Mouse (Mus musculus): ENCODE data around the gene Ranbp2. TPM values are rescaled to one million over a fixed set of nuclear protein-coding genes. Genes with fewer than 3 reads are reported as not detected.

Ranbp2 gene
- total RNA-seq (2023) = 100 to 1,000 TPM; 175 to 184 TPM

DNA sequence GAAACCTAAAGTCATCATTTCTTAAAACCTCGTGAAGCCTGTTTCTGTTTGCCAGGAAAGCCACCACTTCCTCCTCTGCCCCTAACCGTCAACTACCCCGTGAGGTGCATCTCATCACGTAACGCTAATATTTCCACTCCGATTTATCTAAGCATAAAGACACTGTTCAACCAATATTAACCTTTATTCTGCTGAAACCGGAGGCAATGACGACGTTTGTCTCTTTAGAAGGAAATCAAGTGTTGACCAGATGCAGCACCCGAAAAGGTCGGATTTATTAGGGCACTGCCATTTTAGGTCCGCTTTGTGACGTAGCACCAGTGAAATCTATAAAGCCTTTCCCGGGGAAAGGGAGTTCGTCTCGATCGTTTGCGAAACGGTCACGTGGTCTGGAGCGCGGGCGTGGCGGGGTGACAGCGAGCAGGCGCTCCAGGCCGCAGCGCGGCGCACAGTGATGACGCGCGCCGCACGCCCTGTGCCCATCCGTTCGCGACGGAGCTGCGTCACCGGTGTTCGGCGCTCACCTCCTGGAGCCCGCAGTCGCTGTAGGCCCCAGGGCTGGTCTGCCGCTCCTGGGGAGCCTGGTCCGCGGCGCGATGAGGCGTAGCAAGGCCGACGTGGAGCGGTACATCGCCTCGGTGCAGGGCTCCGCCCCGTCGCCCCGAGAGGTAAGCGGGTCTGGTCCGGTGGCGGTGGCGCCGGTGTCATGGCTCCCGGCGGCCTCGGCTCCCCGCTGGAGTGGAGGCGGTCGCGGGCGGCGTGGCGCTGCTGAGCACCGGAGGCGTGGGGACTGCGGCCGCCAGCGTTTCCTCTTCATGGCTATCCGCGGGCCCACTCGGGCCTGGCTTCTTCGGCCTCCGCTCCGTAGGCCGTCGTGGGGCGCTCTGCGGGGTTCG lies at the start of gene Ranbp2:
TSS of gene Ranbp2 (plus strand) at position 537 of the 896 bp plus-strand sequence.

DNA sequence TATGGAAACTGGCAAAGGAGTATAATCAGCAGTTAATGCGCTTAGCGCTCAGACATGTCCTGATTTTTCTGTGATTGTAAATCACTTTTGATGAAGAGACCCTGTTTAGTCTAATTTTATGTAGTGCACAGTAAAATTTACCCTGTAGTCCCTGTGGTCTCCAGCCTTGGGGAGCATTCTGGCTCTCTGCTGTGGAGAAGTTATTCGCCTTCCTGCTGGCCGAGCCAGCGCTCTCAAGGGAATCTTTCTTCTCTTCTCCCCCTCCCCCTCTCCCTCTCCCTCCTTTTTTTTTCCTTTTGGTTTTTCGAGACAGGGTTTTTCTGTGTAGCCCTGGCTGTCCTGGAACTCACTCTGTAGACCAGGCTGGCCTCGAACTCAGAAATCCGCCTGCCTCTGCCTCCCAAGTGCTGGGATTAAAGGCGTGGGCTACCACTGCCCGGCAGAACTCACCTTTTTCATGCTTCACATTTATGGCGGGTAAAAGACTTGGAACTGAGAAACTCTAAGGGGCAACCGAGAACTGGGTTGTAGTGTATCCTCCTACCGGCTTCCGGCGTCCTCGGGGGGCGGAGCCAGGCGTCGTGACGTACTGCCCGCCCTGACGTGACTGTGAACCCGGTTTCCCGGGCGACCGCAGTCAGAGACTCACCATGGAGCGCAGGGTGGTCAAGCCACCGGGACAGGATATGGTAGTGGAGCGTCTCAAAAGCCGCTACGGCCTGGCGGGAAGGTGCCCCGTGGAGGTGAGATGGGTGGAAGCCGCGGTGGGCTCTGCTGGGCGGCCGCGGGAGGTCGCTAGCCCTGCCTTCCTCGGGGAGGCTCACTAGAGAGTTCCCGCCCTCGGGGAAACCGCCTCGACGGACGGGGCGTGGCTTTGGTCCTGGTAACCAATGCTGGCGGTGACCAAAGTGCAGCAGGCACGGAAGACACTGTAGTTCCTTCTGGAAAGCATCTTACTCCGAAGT lies 50.9 kb downstream of the Ranbp2 start, which contains the start of gene Ccdc138:
TSS of gene Ccdc138 (plus strand) at position 629 of the 965 bp plus-strand sequence.

Other genes with a start within 250 kb of the Ranbp2 start
- not detected for gene AW822073, start 222.0 kb upstream of the Ranbp2 start, total RNA-seq (2023)
- gene Duxf3, start 214.2 kb upstream of the Ranbp2 start, total RNA-seq (2023) = not detected
- gene Gm4981, start 210.2 kb upstream of the Ranbp2 start, total RNA-seq (2023) = not detected
- gene Gcc2, start 191.4 kb upstream of the Ranbp2 start, total RNA-seq (2023) = 10 to 100 TPM; 35.9 to 45.8 TPM
- gene Lims1, start 123.5 kb upstream of the Ranbp2 start, total RNA-seq (2023) = 10 to 100 TPM; 50.3 to 65.8 TPM
- 1 to 10 TPM; 3.5 to 3.6 TPM for gene Ccdc138, start 51.0 kb downstream of the Ranbp2 start, total RNA-seq (2023)
- gene Edar, start 228.7 kb downstream of the Ranbp2 start, total RNA-seq (2023) = not detected

All from B cell, adult 67 days (primary cell).